10 mouse cellular contexts compared by ENCODE assay signal in the genomic region with DNA sequence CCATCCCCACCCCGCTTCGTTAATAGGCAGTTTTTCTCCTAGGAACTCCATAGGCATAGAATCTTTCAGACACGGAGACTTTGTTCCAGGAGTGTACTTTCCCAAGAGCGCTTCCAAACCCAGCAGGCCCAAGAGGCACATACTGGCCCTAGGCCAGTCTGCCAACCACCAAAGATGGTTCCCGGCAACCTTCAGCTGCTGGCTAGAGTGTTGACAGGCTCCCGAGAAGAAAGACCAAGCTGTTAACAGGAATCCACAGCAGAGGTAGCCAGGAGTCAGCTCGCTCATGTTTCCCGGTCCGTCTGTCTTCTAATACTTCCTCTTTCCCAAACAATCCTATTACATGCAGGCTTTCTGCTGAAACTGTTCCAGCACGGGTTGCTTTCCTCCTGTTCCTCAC.
A peak's percentile ranks its signal among the peaks of the same experiment; 100 is the strongest.
DNase-seq lines count a peak whose midpoint lies in the region; ATAC-seq lines count a peak whose summit lies in the region.
"Had no signal": no experiment of that assay in that cellular context is flagged by ENCODE, and none has a peak within 500 bp of the region (broad histone marks: within the 10 kb centered on the region; RNA-seq: fewer than 3 reads in every experiment).

No protein-coding gene starts in this region.

- H3K27ac ChIP-seq in hindbrain, embryonic 16.5 days (ENCODE audit: low read depth, low read length), result no peak overlapping the region
- H3K27ac ChIP-seq in hindbrain, embryonic 12.5 days, result no peak overlapping the region

- ATAC-seq in hindbrain, embryonic 16.5 days, result peak; percentile 82
- ATAC-seq in hindbrain, embryonic 12.5 days (ENCODE audit: low FRiP score), result no peak
- peak; percentile 45; the same call in 1 of the 2 replicates for ATAC-seq in cerebellum, adult (ENCODE audit: insufficient number of reproducible peaks, low FRiP score, low TSS enrichment)

- 64% methylated on average over 10 of the region's 10 CpGs for WGBS in hindbrain, embryonic 16.5 days
- WGBS in hindbrain, embryonic 12.5 days, result 78% methylated on average over 10 of the region's 10 CpGs

- no peaks in the 10 kb centered on the region for H3K36me3 ChIP-seq in hindbrain, embryonic 16.5 days (ENCODE audit: control insufficient read depth, insufficient read depth, low read length)
- no peaks in the 10 kb centered on the region for H3K36me3 ChIP-seq in hindbrain, embryonic 12.5 days

- H3K4me2 ChIP-seq in hindbrain, embryonic 16.5 days (ENCODE audit: low read length), result peak overlapping the region; percentile 2; the same call in 1 of the 2 replicates
- no peak overlapping the region for H3K4me2 ChIP-seq in hindbrain, embryonic 12.5 days (replicated peaks)
- H3K4me2 ChIP-seq: lung, embryonic 14.5 days had no signal

- H3K27me3 ChIP-seq in hindbrain, embryonic 16.5 days (replicated peaks; ENCODE audit: control insufficient read depth, insufficient read depth, low read length), result no peaks in the 10 kb centered on the region
- H3K27me3 ChIP-seq in hindbrain, embryonic 12.5 days, result no peaks in the 10 kb centered on the region

- no peak overlapping the region for H3K9ac ChIP-seq in hindbrain, embryonic 16.5 days (ENCODE audit: low read depth, low read length)
- no peak overlapping the region for H3K9ac ChIP-seq in hindbrain, embryonic 12.5 days
- H3K9ac ChIP-seq: lung, embryonic 14.5 days had no signal

- H3K4me1 ChIP-seq in hindbrain, embryonic 16.5 days (ENCODE audit: control insufficient read depth, insufficient read depth, low read depth, low read length), result no peaks in the 10 kb centered on the region
- no peaks in the 10 kb centered on the region for H3K4me1 ChIP-seq in hindbrain, embryonic 12.5 days

- intact Hi-C loops in heart, postnatal 10 days (cut with DNase I), result no loop called here

- no peak overlapping the region for H3K4me3 ChIP-seq in hindbrain, embryonic 16.5 days (ENCODE audit: low read length)
- H3K4me3 ChIP-seq in hindbrain, embryonic 12.5 days, result no peak overlapping the region

- peak; percentile 25 to 27 for DNase-seq in cerebellum, postnatal 36 days
- peak; percentile 77 to 80 for DNase-seq in heart, postnatal 10 days
- DNase-seq in spleen, postnatal 36 days (ENCODE audit: low spot score in 2 of 2), result no peak
- no peak for DNase-seq in left cerebral cortex, adult 11 months (ENCODE audit: low spot score)
- DNase-seq in lung, postnatal 14 days, result no peak
- DNase-seq: lung, embryonic 14.5 days; right cerebral cortex, postnatal 14 days had no signal

- H3K9me3 ChIP-seq in hindbrain, embryonic 16.5 days (ENCODE audit: control insufficient read depth, low read length), result no peaks in the 10 kb centered on the region; the same call in 1 of the 2 replicates
- no peaks in the 10 kb centered on the region for H3K9me3 ChIP-seq in hindbrain, embryonic 12.5 days (replicated peaks)

Comparison
In these comparisons a context has a peak if more than half of its experiments do, and no peak if none do; other contexts are left out.
1. DNase-seq: peak in cerebellum, postnatal 36 days (2 of 2) and heart, postnatal 10 days (2 of 2); none in spleen, postnatal 36 days (0 of 2), left cerebral cortex, adult 11 months (single experiment) and lung, postnatal 14 days (single experiment).